Mouse (Mus musculus): ENCODE results near the gene Zfp850.

DNA sequence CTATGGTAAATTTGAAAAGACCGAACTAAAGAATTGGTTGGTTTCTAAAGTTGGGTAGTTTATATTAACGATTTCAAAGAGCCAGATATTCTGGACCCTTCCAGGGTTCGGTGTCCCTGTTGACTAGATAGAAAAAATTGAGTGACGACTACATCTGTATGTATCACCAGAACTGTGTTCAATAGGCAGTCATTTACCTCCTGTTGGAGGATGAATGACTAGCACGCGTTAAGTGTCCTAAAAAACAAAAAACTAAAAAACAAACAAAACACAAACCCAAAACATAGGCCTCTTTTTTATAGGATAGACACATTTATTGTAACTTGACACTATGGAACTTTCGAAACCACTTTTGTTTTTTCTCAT is 513 bp upstream of the Zfp850 start:
- TF ChIP-seq CTCF (IDR thresholded peaks at IDR 0.05; ENCODE audit: low read depth) (no peak), EP300 (IDR thresholded peaks at IDR 0.05; ENCODE audit: low read depth) (no peak)
